Mouse (Mus musculus): ENCODE results near the gene Tmem131l.

DNA sequence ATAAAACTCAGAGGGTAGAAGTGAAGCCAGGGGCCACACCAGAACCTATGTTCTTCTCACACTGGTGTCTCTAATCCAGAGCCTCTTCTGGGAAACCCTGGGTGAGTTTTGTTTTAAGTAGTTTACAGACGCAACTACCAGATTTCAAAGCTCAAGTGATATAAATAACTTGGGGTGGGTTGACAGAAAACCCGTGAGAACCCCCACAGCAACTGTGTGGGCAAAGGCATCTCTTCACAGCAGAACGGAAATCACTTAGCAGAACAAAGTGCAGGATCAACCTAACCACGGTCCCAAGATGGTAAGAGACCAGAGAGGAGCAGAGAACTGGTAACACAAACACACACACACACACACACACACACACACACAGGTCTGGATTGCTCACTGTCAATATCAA, 25.9 kb upstream of the Tmem131l start:
- TF ChIP-seq POLR2A (IDR thresholded peaks at IDR 0.05; ENCODE audit: borderline replicate concordance, control insufficient read depth, low read depth, low read length) (no peak), CTCF (IDR thresholded peaks at IDR 0.05; ENCODE audit: control insufficient read depth, insufficient read depth, low read length) (no peak)
